Mouse (Mus musculus): Measurements from ENCODE around the gene Abracl. TPM values are rescaled to one million over a fixed set of nuclear protein-coding genes. Genes with fewer than 3 reads are reported as not detected.

The Abracl gene
- total and polyA plus RNA-seq, 3 experiments: 13.9 to 27.0 (median 25.3) TPM

DNA sequence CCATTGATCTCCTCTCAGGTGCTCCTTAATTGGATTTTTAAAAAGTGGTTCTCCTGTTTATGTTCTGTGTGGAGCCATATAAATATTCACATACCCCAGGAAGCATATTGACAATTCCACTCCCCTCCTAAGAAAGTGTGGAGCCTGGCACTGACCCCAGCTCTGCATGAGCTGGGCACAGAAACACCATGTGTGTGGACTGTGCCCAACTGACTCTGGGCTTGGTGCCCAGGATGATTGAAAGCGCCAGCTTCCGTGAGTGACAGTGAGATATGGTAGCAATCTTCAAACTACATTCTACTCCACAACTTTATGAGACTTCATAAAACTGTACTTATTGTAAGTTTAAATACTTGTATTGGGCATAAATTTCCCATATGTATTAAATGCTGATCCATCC, 39.8 kb downstream of the Abracl start:
- H3K9ac ChIP-seq (ENCODE audit: low read depth, low read length): no peak overlapping the region
- peak; percentile 62 to 69 for DNase-seq
- no peak for TF ChIP-seq EP300 (IDR thresholded peaks at IDR 0.05; ENCODE audit: insufficient read depth, low read depth, low read length)
- TF ChIP-seq POLR2A (IDR thresholded peaks at IDR 0.05; ENCODE audit: insufficient read depth, low read depth, low read length): no peak
- TF ChIP-seq CTCF (IDR thresholded peaks at IDR 0.05): no peak
- H3K27ac ChIP-seq: no peak overlapping the region
- 57% methylated on average over 2 of the region's 2 CpGs for WGBS
- intact Hi-C loops (cut with DNase I): no loop called here
- H3K4me3 ChIP-seq: no peak overlapping the region
- no peaks in the 10 kb centered on the region for H3K27me3 ChIP-seq (ENCODE audit: control insufficient read depth, insufficient read depth, low read length)
- H3K79me2 ChIP-seq (replicated peaks; ENCODE audit: control insufficient read depth, insufficient read depth, low read length): no peaks in the 10 kb centered on the region
- H3K4me1 ChIP-seq (ENCODE audit: control insufficient read depth, insufficient read depth, low read length): no peaks in the 10 kb centered on the region; the same call in 1 of the 2 replicates
- no peaks in the 10 kb centered on the region for H3K36me3 ChIP-seq (ENCODE audit: control insufficient read depth, insufficient read depth, low read length)

GRCm38 (mm10) chr10:17966090-17966489, 57.0 kb downstream of the Abracl start:
- WGBS: 63% methylated on average over 4 of the region's 4 CpGs

More at GRCm38 (mm10) chr10:17966090-17966489, 57.0 kb downstream of the Abracl start:
- H3K27ac ChIP-seq: no peak overlapping the region
- no peak overlapping the region for H3K4me3 ChIP-seq
- no peaks in the 10 kb centered on the region for H3K36me3 ChIP-seq (ENCODE audit: control insufficient read depth, insufficient read depth, low read length)
- H3K79me2 ChIP-seq (replicated peaks; ENCODE audit: control insufficient read depth, insufficient read depth, low read length): no peaks in the 10 kb centered on the region
- intact Hi-C loops (cut with DNase I): no loop called here
- TF ChIP-seq POLR2A (IDR thresholded peaks at IDR 0.05; ENCODE audit: insufficient read depth, low read depth, low read length): no peak
- no peak for TF ChIP-seq EP300 (IDR thresholded peaks at IDR 0.05; ENCODE audit: insufficient read depth, low read depth, low read length)
- TF ChIP-seq CTCF (IDR thresholded peaks at IDR 0.05): no peak
- no peak overlapping the region for H3K9ac ChIP-seq (ENCODE audit: low read depth, low read length)
- no peaks in the 10 kb centered on the region for H3K27me3 ChIP-seq (ENCODE audit: control insufficient read depth, insufficient read depth, low read length)
- no peaks in the 10 kb centered on the region for H3K4me1 ChIP-seq (ENCODE audit: control insufficient read depth, insufficient read depth, low read length)
- DNase-seq: no peak

Other genes with a start within 250 kb of the Abracl start
- 100 to 1,000 TPM; 312 to 403 TPM for gene Txlnb, start 227.1 kb downstream of the Abracl start, total RNA-seq (2021)
- 102 and 180 TPM in 2 replicates for gene Txlnb, start 227.1 kb downstream of the Abracl start, polyA plus RNA-seq (2012; rRNA removed)
- 10 to 100 TPM; 30.0 to 31.0 TPM for gene Heca, start 75.2 kb downstream of the Abracl start, total RNA-seq (2021)
- 11.7 and 21.2 TPM in 2 replicates for gene Heca, start 75.2 kb downstream of the Abracl start, polyA plus RNA-seq (2012; rRNA removed)
- 10 to 100 TPM; 28.3 to 31.9 TPM for gene Reps1, start 32.6 kb upstream of the Abracl start, total RNA-seq (2021)
- 34.1 and 44.6 TPM in 2 replicates for gene Reps1, start 32.6 kb upstream of the Abracl start, polyA plus RNA-seq (2012; rRNA removed)
- not detected for gene Ect2l, start 187.6 kb upstream of the Abracl start, total RNA-seq (2021)
- 0.20 and 0.29 TPM in 2 replicates for gene Ect2l, start 187.6 kb upstream of the Abracl start, polyA plus RNA-seq (2012; rRNA removed)
- gene Ccdc28a, start 211.7 kb upstream of the Abracl start, total RNA-seq (2021): 10 to 100 TPM; 11.7 to 17.0 TPM
- 24.5 and 27.7 TPM in 2 replicates for gene Ccdc28a, start 211.7 kb upstream of the Abracl start, polyA plus RNA-seq (2012; rRNA removed)

Measured in heart, adult 2 months (tissue).